28 mouse cellular contexts compared by ENCODE assay signal in the genomic region with DNA sequence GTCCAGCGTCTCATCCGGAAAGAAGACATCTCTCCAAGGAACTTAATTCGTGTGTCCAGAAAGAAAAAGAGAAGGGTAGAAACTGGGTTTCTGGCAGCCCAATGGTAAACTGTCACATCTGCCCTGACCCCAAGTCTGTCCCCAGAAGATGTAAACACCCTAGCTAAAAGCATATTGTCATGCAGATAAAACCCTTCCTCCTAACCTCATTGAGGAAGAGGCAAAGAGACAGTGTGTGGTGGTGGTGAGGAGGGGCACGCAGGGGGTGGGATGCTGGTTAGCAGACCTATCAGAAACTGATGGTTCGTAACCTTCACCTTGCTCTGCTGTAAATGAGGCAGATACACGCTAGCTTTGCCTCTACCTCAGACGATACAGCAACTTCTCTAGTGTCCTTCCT. TPM values are rescaled to one million over a fixed set of nuclear protein-coding genes. Genes with fewer than 3 reads are reported as not detected.
DNase-seq lines count a peak whose midpoint lies in the region; ATAC-seq lines count a peak whose summit lies in the region.
"Had no signal": no experiment of that assay in that cellular context is flagged by ENCODE, and none has a peak within 500 bp of the region (broad histone marks: within the 10 kb centered on the region; RNA-seq: fewer than 3 reads in every experiment).

No protein-coding gene starts in this region.

- peak; percentile 62 for DNase-seq in ES-CJ7 (ENCODE audit: low read depth, low spot score)
- no peak for DNase-seq in urinary bladder, postnatal 4 days (ENCODE audit: low spot score in 2 of 2)
- no peak for DNase-seq in spleen, postnatal 10 days (ENCODE audit: low spot score in 2 of 2)
- DNase-seq in kidney, postnatal 10 days = no peak
- DNase-seq: adrenal gland, postnatal 10 days; adrenal gland, postnatal 36 days; B cell, adult 2 months; cerebellum, adult 18-20 months; cerebellum, adult 9-10 months; cerebellum, postnatal 25 days; embryo, embryonic 11 days; gastrocnemius, postnatal 10 days; gastrocnemius, postnatal 36 days; heart, adult 2 months had no signal

- peak; percentile 22 for ATAC-seq in CD4-positive, CD25-positive, alpha-beta regulatory T cell, adult 4 months
- ATAC-seq in activated CD4-positive, CD25-positive, alpha-beta regulatory T cell, adult 4 months = peak; percentile 19
- ATAC-seq in inflammation-experienced regulatory T-cells, adult 6 months = peak; percentile 14
- ATAC-seq: forebrain, embryonic 16.5 days; hindbrain, embryonic 16.5 days; intestine, postnatal 0 days; Patski had no signal

RNA-seq across cellular contexts. Expression of gene Cd6, which starts 8.5 kb away (rescaled TPM):
- polyA plus RNA-seq in CD4-positive, CD25-positive, alpha-beta regulatory T cell, adult 4 months (2017; shearing (Covaris generic)) = 100 to 1,000 TPM; 464 to 904 TPM
- 100 to 1,000 TPM; 365 to 512 TPM for polyA plus RNA-seq in activated CD4-positive, CD25-positive, alpha-beta regulatory T cell, adult 4 months (2017; shearing (Covaris generic))
- 100 to 1,000 TPM; 356 to 569 (median 520) TPM for polyA plus RNA-seq in inflammation-experienced regulatory T-cells, adult 6 months (2017; shearing (Covaris generic))
- polyA plus RNA-seq: erythroblast, embryonic 14.5 days; forebrain, embryonic 12.5 days; forebrain, embryonic 16.5 days; G1E; heart, embryonic 11.5 days; heart, embryonic 14.5 days; heart, postnatal 0 days; hindbrain, embryonic 13.5 days; hindbrain, embryonic 16.5 days had no signal

RNA-seq across cellular contexts. Expression of gene Slc15a3, which starts 18.2 kb away (rescaled TPM):
- polyA plus RNA-seq in CD4-positive, CD25-positive, alpha-beta regulatory T cell, adult 4 months (2017; shearing (Covaris generic)) = 1 to 10 TPM; 2.0 to 4.2 TPM
- 1 to 10 TPM; 3.8 to 6.2 TPM for polyA plus RNA-seq in activated CD4-positive, CD25-positive, alpha-beta regulatory T cell, adult 4 months (2017; shearing (Covaris generic))
- 10 to 100 TPM in 1 of 3 experiments, 1 to 10 TPM in 2; 3.2 to 16.7 (median 3.3) TPM for polyA plus RNA-seq in inflammation-experienced regulatory T-cells, adult 6 months (2017; shearing (Covaris generic))

RNA-seq across cellular contexts. Expression of gene Tmem132a, which starts 48.4 kb away (rescaled TPM):
- under 1 TPM in 1 of 2 experiments, not detected in 1; 0.39 TPM for polyA plus RNA-seq in CD4-positive, CD25-positive, alpha-beta regulatory T cell, adult 4 months (2017; shearing (Covaris generic))
- under 1 TPM in 1 of 2 experiments, not detected in 1; 0.89 TPM for polyA plus RNA-seq in activated CD4-positive, CD25-positive, alpha-beta regulatory T cell, adult 4 months (2017; shearing (Covaris generic))
- polyA plus RNA-seq in inflammation-experienced regulatory T-cells, adult 6 months (2017; shearing (Covaris generic)) = 1 to 10 TPM in 1 of 3 experiments, under 1 TPM in 1, not detected in 1; 0.86 to 1.0 TPM
